Mouse (Mus musculus): ENCODE results near the gene Pdlim1. TPM values are rescaled to one million over a fixed set of nuclear protein-coding genes. Genes with fewer than 3 reads are reported as not detected.

Gene Pdlim1
- polyA plus RNA-seq, 1 experiment from 2014 or later = 0.80 TPM

- no peak overlapping the region for H3K4me3 ChIP-seq (ENCODE audit: inconsistent target)
- no peak overlapping the region for H3K27ac ChIP-seq
- 86% methylated on average over 4 of the region's 4 CpGs for WGBS (ENCODE audit: missing documents)
- H3K79me2 ChIP-seq (ENCODE audit: inconsistent target) = no peaks in the 10 kb centered on the region
- H3K36me3 ChIP-seq (ENCODE audit: inconsistent target) = no peaks in the 10 kb centered on the region
Observed at GRCm38 (mm10) chr19:40178311-40178710, 93.3 kb downstream of the Pdlim1 start.

Other genes with a start within 250 kb of the Pdlim1 start
- not detected in 3 replicates for gene Cyp2c54, start 198.0 kb downstream of the Pdlim1 start, polyA plus RNA-seq (2018)
- not detected in 3 replicates for gene Cyp2c50, start 182.2 kb downstream of the Pdlim1 start, polyA plus RNA-seq (2018)
- not detected in 3 replicates for gene Cyp2c70, start 84.5 kb downstream of the Pdlim1 start, polyA plus RNA-seq (2018)
- 0.19 to 0.77 TPM in 2 of 3 replicates, not detected in the other for gene Sorbs1, start 241.9 kb upstream of the Pdlim1 start, polyA plus RNA-seq (2018)